Mouse (Mus musculus) left cerebral cortex, postnatal 14 days (tissue): ENCODE measurements around the gene Trip4. TPM values are rescaled to one million over a fixed set of nuclear protein-coding genes. Genes with fewer than 3 reads are reported as not detected.

ENCODE experiments used
- total RNA-seq, 2 experiments: library from RNA; stranded (reverse); gene quantifications; 2 replicates each; pipeline ENCODE4 v1.2.3; 2021

Trip4 gene
- total RNA-seq, 2 experiments from 2014 or later = 33.4 to 35.6 TPM

Other genes starting within 250 kb of the Trip4 start
- 100 to 1,000 TPM; 240 to 243 TPM for gene Oaz2, start 240.8 kb downstream of the Trip4 start, total RNA-seq
- 10 to 100 TPM; 38.1 to 38.4 TPM for gene Zfp609, start 81.2 kb downstream of the Trip4 start, total RNA-seq
- gene Pclaf, start 18.6 kb downstream of the Trip4 start, total RNA-seq = 1 to 10 TPM in 1 of 2 experiments, under 1 TPM in 1; 0.66 to 1.2 TPM
- 10 to 100 TPM; 41.4 to 47.4 TPM for gene Csnk1g1, start 130 bp upstream of the Trip4 start, total RNA-seq
- gene Ppib, start 151.4 kb upstream of the Trip4 start, total RNA-seq = 100 to 1,000 TPM; 231 to 238 TPM
- 1 to 10 TPM; 3.3 to 4.4 TPM for gene Snx22, start 160.9 kb upstream of the Trip4 start, total RNA-seq
- gene Snx1, start 217.8 kb upstream of the Trip4 start, total RNA-seq = 10 to 100 TPM; 51.6 to 56.3 TPM
- gene Ciao2a, start 217.8 kb upstream of the Trip4 start, total RNA-seq = 10 to 100 TPM; 26.8 to 28.0 TPM
- gene Dapk2, start 249.4 kb upstream of the Trip4 start, total RNA-seq = 1 to 10 TPM; 2.4 to 5.8 TPM